Mouse (Mus musculus): Measurements from ENCODE around the gene Mlxipl.

The Mlxipl gene

DNA sequence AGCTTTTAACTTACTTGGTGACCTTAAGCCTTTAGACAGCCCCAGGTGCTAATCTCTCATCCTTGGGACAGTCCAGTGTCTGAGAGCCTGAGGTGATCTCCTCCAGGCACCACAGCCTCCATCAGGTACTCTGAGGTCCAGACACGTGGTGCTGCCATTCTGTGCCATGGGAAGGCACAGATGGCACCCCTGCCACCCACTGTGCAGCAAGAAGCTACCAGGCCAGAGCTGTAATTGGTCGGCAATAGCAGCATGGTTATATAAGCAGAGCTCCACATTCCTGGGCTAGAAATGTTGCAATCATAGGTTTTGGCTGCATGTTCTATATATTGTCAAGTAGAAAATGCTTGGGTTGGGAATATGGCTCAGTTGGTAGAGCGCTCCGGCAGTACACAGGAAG lies 89.3 kb downstream of the Mlxipl start:
- POLR2A ChIA-PET: interaction anchor here in 2 of 4 experiments (0.7 to 4.5 kb wide), 11 partner anchors 9 to 45 kb away, joined by 3 to 27 read pairs (median 4); partner anchors contain the start of gene Tbl2 (in 1 of the 2)
- CTCF ChIA-PET: interaction anchor here in 1 of 4 experiments (1.1 kb wide), 1 partner anchor 22 kb away, joined by 3 read pairs; no protein-coding TSS in a partner anchor

DNA sequence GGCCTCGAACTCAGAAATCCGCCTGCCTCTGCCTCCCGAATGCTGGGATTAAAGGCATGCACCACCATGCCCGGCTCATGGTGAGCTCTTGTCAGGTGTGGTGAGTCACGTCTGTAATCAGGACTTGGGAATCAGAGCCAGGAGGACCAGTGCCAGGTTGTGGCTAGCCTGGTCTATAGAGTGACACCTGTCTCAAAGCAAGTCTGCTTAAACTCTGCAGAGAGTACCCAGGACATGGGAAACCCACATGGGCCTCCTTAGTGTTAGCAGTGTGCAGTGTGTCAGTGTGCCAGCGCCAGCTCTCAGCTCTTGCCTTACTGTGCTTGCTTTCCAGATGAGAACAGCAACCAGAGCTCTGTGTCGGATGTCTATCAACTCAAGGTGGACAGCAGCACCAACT lies 89.9 kb downstream of the Mlxipl start:
- CTCF ChIA-PET: interaction anchor here in 1 of 4 experiments (1.1 kb wide), 1 partner anchor 23 kb away, joined by 3 read pairs; no protein-coding TSS in a partner anchor
- POLR2A ChIA-PET: interaction anchor here in 3 of 4 experiments (0.7 to 4.5 kb wide), 10 partner anchors 10 to 90 kb away, joined by 3 to 27 read pairs (median 5); partner anchors contain the start of gene Tbl2 (in 1 of the 3)

DNA sequence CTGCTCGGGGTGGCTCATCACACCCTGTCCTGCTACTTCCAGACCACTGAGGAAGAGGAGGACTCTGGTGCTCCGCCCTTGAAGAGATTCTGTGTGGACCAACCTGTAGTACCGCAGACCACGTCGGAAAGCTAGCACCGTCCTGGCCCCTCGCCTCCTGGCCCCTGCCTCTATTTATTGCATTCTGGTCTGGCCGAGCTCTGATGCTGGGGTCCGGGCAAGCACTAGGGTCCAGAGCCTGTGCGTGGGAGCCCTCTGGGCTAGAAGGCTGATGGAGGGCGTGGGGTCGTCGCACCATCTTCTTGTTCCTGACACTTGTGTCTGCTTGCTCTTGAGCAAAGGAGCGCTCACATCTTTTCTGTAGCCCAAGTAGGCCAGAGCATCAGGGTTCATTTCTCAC lies 91.1 kb downstream of the Mlxipl start:
- ChIA-PET POLR2A (interaction anchor here in 2 of 4 experiments (1.1 to 4.5 kb wide), 7 partner anchors 9 to 172 kb away, joined by 3 to 27 read pairs (median 5); partner anchors contain the start of genes Abhd11 (in 1 of the 2) and Tbl2 (in 1 of the 2)), CTCF (interaction anchor here in 2 of 4 experiments (0.6 to 1.0 kb wide), 4 partner anchors 11 to 494 kb away, joined by 3 to 4 read pairs (median 3); no protein-coding TSS in a partner anchor)

DNA sequence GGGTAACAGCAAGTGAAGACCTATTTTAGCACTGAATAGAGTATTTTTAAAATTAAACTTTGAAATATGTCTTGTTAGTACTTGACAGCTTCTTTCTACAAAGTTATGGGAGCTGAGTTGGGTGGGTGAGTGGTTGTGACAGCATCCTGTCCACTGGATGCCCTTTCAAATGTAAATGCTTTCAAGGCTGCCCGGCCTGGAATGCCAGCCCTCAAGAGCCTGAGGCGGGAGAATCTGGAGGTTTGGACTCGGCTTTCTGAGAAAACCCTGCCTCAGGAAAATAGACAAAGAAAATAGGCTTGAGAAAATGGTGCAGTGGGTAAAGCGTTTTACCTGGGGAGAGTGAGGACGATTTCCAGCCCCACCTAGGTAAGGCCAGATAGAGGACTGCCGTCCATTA lies 92.1 kb downstream of the Mlxipl start:
- POLR2A ChIA-PET: interaction anchor here in 3 of 4 experiments (0.5 to 4.5 kb wide), 12 partner anchors 8 to 173 kb away, joined by 3 to 27 read pairs (median 4); partner anchors contain the start of genes Abhd11 (in 2 of the 3) and Tbl2 (in 1 of the 3)

DNA sequence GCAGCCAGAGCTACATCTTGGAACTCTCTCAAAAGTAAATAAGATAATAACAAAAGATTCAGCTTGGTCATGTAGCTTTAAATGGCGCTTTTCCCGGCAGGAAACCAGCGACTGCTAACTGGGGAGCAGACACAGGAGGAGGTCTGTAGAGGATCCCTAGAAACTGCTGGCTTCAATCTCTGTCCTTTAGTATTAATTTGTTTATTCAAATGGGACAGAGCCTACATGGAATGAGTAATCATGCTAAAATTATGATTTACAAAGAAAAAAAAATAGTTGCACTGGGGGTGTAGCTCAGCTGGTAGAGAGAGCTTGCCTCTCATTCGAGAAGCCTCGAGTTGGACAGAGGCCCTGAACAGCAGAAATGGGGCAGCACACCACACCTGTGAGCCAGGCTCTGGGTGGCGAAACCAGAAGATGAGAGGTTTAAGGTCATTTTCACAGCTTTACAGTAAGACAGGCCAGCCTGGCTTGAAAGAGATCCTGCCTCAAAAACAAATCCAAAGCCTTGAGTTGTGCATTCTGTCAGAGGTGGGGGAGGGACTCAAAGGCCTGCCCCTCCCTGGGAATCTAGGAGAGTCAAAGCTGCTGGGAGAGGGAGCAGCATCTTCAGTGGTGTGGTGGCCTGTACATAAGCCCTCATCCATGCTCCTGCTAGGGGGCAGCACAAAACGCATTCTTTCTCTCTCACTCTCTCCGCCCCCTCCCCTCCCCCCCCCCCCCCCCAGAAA lies 93.6 kb downstream of the Mlxipl start:
- CTCF ChIA-PET: interaction anchor here in 2 of 4 experiments (0.6 to 1.5 kb wide), 8 partner anchors 8 to 271 kb away, joined by 3 to 4 read pairs (median 4); no protein-coding TSS in a partner anchor
- POLR2A ChIA-PET: interaction anchor here (0.6 to 2.8 kb wide), 15 partner anchors 11 to 528 kb away, joined by 3 to 13 read pairs (median 4); partner anchors contain the start of genes Abhd11 (in 1 of the 4), Cldn4 (in 1 of the 4) and Tbl2 (in 1 of the 4)

More for the DNA sequence above, 92.1 kb downstream of the Mlxipl start:
- CTCF ChIA-PET: interaction anchor here in 2 of 4 experiments (0.6 to 0.7 kb wide), 2 partner anchors 28 to 130 kb away, joined by 3 read pairs; no protein-coding TSS in a partner anchor

DNA sequence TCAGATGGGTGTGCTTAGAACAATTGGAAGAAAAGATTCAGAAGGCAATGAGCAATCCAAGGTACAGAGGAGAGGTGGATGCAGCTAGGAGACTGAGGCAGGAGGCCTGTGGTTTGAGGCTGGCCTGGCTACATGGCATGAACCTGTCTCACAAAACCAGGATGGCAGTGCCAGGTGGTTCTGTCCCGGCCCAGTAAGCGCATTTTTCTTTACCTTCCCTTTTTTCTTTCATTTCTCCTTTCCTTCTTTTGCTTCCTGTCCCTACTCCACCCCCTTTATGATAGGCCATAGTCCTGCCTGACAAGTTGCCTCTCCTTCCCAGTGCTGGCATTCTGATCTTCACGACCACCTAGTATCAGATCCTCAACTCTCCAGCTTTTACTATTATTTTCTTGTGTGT lies 95.3 kb downstream of the Mlxipl start:
- CTCF ChIA-PET: no interaction called here
- POLR2A ChIA-PET: interaction anchor here in 2 of 4 experiments (0.6 to 2.7 kb wide), 8 partner anchors 8 to 74 kb away, joined by 3 to 18 read pairs (median 4); no protein-coding TSS in a partner anchor

DNA sequence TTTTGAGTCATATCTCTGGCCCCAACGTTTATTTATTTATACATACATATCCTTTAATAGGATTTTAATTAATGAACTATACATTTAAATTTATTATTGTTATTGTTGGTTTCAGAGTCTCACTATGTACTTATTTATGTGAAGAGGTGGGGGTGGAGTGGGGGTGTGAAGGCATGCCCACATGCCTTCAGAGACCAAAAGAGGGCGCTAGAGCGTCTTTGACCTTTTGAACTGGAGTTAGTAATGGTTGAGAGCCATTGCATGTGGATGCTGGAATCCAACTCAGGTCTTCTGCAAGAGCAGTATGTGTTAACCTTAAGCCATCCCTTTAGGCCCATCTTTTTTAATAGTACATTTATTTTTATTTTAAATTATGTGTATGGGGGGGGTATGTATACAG lies 95.9 kb downstream of the Mlxipl start:
- POLR2A ChIA-PET: interaction anchor here in 3 of 4 experiments (0.7 to 2.7 kb wide), 20 partner anchors 10 to 240 kb away, joined by 3 to 29 read pairs (median 5); partner anchors contain the start of genes Abhd11 (in 1 of the 3) and Tbl2 (in 1 of the 3)
- CTCF ChIA-PET: interaction anchor here in 1 of 4 experiments (1.2 to 1.4 kb wide), 2 partner anchors 37 to 170 kb away, joined by 3 read pairs; no protein-coding TSS in a partner anchor

DNA sequence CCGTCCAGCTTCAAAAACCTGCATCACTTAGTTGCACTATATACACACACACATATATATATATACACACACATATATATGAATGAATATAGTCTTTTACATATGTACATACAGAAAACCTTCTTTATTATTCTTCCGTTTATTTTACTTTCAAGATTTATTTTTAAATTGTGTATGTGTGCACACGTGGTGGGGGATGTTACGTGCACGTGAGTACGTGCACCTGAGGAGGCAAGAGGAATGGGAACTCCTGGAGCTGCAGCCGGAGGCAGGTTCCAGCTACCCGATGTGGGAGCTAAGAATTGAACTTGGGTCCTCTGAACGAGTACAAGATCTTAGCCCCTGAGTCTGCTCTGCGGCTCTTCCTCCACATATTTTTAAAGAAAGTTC lies 96.5 kb downstream of the Mlxipl start:
- POLR2A ChIA-PET: interaction anchor here (0.5 to 2.7 kb wide), 44 partner anchors 8 to 776 kb away, joined by 3 to 30 read pairs (median 4); partner anchors contain the start of genes Tbl2 (in 2 of the 4), Abhd11 (in 1 of the 4) and Vps37d (in 1 of the 4)

DNA sequence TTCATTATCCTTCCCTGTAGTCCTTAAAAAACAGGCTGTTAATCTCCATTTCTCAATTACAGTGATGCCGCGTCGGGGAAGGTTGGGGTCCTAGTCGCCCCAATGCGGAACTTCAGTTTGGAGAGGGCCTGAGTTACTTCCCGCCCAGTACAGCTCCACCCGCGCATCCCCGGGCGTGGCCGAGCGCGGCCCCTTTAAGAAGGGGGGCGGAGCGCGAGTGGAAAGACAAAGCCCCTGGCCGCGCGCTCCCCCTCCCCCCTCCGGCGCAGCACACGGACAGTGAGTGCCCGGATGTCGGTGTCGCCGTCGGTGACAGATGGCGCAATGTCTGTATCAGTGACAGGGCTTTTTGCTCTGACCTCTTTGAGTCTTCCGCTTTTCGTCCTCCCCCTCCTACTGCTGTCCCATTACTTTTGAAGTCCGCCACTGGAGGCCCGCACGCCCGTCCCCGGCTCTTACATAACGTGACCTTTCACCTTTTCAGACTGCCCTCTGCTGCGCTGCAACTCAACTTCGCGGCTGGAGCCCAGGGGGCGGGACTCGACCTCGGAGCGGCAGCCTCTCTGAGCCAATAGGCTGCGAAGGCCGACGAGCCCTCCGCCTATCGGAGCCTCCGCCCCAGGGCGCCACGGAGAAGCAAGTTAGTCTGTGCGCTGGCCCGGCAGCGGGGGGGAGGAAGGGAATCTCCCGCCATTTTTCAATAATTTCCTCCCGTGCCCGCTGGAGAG lies 97.1 kb downstream of the Mlxipl start, which contains the start of gene Baz1b:
Gene Baz1b (plus strand): TSS at position 644 of the 728 bp plus-strand sequence.
- ChIA-PET POLR2A (interaction anchor here (0.5 to 2.7 kb wide), 47 partner anchors 9 to 776 kb away, joined by 3 to 30 read pairs (median 4); partner anchors contain the start of genes Abhd11 (in 2 of the 4), Tbl2 (in 2 of the 4) and Vps37d (in 1 of the 4)), CTCF (interaction anchor here in 3 of 4 experiments (0.5 to 1.4 kb wide), 11 partner anchors 12 to 279 kb away, joined by 3 to 4 read pairs (median 3); no protein-coding TSS in a partner anchor)

More for the DNA sequence above, 96.5 kb downstream of the Mlxipl start:
- CTCF ChIA-PET: interaction anchor here in 3 of 4 experiments (0.5 to 1.4 kb wide), 9 partner anchors 14 to 279 kb away, joined by 3 to 4 read pairs (median 3); no protein-coding TSS in a partner anchor

DNA sequence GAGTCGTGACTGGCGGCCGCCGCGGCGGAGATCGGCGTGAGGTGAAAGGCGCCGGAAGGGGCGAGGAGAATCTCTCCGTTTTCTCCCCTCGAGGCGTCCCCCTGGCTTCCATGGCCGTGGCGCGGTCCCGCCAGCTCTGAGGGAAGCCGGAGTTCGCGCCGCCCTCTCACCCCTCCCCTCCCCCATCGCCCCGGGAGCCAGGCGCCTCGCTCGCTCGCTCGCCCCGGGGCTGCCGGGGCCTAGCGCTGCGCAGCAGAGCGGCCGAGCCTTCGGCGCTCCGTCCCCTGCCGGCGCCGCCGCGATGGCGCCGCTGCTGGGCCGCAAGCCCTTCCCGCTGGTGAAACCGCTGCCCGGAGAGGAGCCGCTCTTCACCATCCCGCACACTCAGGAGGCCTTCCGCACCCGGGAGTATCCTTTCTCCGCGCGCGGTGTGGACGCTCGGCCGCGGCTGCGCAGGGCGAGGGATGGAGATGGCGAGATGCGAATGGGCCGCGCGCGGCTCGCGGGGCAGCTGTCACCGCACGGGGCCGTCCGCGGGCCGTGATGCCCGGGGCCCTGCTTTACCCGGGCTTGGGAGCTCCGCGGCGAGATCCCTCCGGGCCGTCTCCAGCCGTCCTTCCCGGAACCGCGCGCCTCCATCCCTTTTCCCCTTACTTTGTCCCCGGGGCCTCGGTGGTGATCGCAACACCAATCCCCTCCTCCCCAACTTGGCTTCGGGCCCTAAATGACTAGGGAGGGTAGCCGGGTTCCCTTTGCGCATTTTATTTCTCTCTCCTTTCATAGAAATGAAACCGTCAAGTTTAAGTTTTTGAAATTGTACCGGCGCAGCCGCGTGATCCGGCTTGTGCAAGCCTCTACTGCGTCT lies 97.9 kb downstream of the Mlxipl start:
- POLR2A ChIA-PET: interaction anchor here in 3 of 4 experiments (0.7 to 2.7 kb wide), 14 partner anchors 11 to 179 kb away, joined by 3 to 30 read pairs (median 5); partner anchors contain the start of genes Abhd11 (in 2 of the 3) and Tbl2 (in 1 of the 3)
- CTCF ChIA-PET: interaction anchor here in 2 of 4 experiments (1.0 to 1.4 kb wide), 3 partner anchors 12 to 280 kb away, joined by 3 read pairs; no protein-coding TSS in a partner anchor

All from embryonic stem cell, embryonic (primary cell).